Mouse (Mus musculus) urinary bladder, postnatal 0 days (tissue): ENCODE results near the gene 9030624G23Rik. TPM values are rescaled to one million over a fixed set of nuclear protein-coding genes. Genes with fewer than 3 reads are reported as not detected.

ENCODE experiments used
- polyA plus RNA-seq: library from polyadenylated mRNA; unstranded; fragments of >200 nt; fragmentation: Nextera tagmentation; extraction: Ambion mirVana; gene quantifications from 2 replicates; pipeline ENCODE4 v1.2.1, GENCODE M21; 2015

The 9030624G23Rik gene
- polyA plus RNA-seq: 0.80 and 0.82 TPM in 2 replicates

DNA sequence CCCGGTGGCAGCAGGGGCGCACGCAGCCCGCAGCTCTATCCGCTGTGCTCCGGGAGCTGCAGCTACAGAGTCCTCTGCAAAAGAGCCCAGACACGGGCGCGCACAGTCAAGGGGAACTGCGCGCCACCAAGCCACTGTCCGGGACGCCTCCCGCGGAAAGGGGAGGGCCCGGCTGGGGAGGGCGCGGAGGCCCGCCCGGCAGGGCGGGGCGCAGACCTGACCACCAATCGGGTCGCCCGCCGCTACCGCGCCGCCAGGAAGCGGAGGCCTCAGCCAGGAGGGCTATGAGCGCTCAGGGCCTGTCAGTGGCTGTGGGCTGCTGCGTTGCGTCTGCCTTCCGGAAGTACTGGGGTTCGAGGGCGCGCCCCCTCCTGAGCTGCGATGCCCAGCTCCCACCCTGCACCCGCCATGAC, at the start of gene 9030624G23Rik:
9030624G23Rik (minus strand) TSS at position 139 of the 413 bp plus-strand sequence.

